Mouse (Mus musculus) testis, adult 2 months (tissue): Measurements from ENCODE around the gene Psmd11. TPM values are rescaled to one million over a fixed set of nuclear protein-coding genes. Genes with fewer than 3 reads are reported as not detected.

ENCODE experiments used
- H3K27ac ChIP-seq: fragments of 200-500 bp; 2 replicates; pipeline ENCODE4 v1.5.1; 2012; ENCODE audit warnings: low read depth, low read length; ENCODE audit not compliant: control insufficient read depth, insufficient read depth
- H3K27me3 ChIP-seq: fragments of 200-500 bp; 2 replicates; pipeline ENCODE4 v1.6.1; 2012; ENCODE audit warnings: mild to moderate bottlenecking, low read length, moderate library complexity; ENCODE audit not compliant: control insufficient read depth, insufficient read depth
- H3K36me3 ChIP-seq: fragments of 200-500 bp; 2 replicates; pipeline ENCODE4 v1.6.1; 2012; ENCODE audit warnings: mild to moderate bottlenecking, low read length; ENCODE audit not compliant: control insufficient read depth, insufficient read depth
- H3K4me1 ChIP-seq: fragments of 200-500 bp; 2 replicates; pipeline ENCODE4 v1.6.1; 2012; ENCODE audit warnings: low read length; ENCODE audit not compliant: control insufficient read depth, insufficient read depth
- H3K4me3 ChIP-seq: fragments of 200-500 bp; 2 replicates; pipeline ENCODE4 v1.5.1; 2012; ENCODE audit warnings: low read depth, mild to moderate bottlenecking, low read length, moderate library complexity, mixed read lengths; ENCODE audit not compliant: control insufficient read depth
- CTCF ChIP-seq: fragments of 200-500 bp; IDR thresholded peaks from 2 replicates; pipeline ENCODE4 v1.5.1; 2012; ENCODE audit warnings: low read depth, mild to moderate bottlenecking, inconsistent platforms, low read length, moderate library complexity; ENCODE audit not compliant: control insufficient read depth, insufficient read depth, insufficient replicate concordance
- POLR2A ChIP-seq: fragments of 200-500 bp; IDR thresholded peaks from 2 replicates; pipeline ENCODE4 v1.6.1; 2012; ENCODE audit warnings: low read depth, mild to moderate bottlenecking, inconsistent platforms, low read length, moderate library complexity; ENCODE audit not compliant: control insufficient read depth
- polyA plus RNA-seq: library from polyadenylated mRNA; depleted of rRNA; stranded (reverse); fragments of >200 nt; gene quantifications from 2 replicates; pipeline ENCODE4 v1.2.3, GENCODE M21; 2012; rRNA removed

The Psmd11 gene
- polyA plus RNA-seq, 1 experiment: 61.4 TPM

DNA sequence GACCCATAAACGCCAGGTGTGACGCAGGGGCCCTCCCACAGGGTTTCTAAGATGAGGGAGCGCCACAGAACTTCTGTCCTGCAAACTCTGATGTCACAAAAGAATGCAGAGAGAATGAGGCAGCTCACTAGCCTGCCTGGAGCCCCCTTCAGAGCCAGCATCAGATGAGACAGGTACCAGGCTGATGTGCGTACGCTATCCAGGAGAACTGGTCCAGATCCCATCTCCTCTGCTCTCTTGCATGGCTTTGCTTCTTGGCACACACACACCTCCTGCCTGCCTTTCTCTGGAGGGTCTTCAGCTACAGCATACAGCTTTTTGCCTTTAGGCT lies 80.7 kb downstream of the Psmd11 start:
- Histone ChIP-seq H3K4me1 (no peaks in the 10 kb centered on the region), H3K4me3 (peak overlapping the region; percentile 64), H3K27ac (no peak overlapping the region), H3K27me3 (no peaks in the 10 kb centered on the region), H3K36me3 (no peaks in the 10 kb centered on the region)
- no peak for TF ChIP-seq CTCF
- TF ChIP-seq POLR2A: peak; percentile 56; the same call in 1 of the 2 replicates

DNA sequence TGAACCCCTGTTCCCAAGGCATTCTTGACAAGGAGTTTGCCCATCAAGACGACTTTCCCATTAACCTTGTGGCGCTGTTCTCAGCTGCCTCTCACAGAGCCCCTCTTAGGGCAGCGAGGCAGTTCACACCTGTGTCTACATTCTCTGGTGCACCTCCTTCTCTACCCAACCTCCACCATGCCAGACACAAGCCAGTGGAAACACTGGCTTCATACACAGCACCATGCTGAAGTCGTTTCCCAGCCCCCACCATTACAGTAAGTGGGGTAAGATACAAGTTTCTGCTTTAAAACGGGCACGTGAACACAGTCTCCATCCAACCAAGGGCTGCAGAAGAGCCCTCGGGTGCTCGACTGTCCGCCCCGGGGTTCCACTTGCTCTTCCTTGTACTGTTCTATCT lies 81.7 kb downstream of the Psmd11 start:
- Histone ChIP-seq H3K27ac (no peak overlapping the region), H3K4me3 (peak overlapping the region; percentile 36), H3K27me3 (no peaks in the 10 kb centered on the region), H3K4me1 (no peaks in the 10 kb centered on the region), H3K36me3 (no peaks in the 10 kb centered on the region)
- TF ChIP-seq POLR2A (no peak), CTCF (no peak)

DNA sequence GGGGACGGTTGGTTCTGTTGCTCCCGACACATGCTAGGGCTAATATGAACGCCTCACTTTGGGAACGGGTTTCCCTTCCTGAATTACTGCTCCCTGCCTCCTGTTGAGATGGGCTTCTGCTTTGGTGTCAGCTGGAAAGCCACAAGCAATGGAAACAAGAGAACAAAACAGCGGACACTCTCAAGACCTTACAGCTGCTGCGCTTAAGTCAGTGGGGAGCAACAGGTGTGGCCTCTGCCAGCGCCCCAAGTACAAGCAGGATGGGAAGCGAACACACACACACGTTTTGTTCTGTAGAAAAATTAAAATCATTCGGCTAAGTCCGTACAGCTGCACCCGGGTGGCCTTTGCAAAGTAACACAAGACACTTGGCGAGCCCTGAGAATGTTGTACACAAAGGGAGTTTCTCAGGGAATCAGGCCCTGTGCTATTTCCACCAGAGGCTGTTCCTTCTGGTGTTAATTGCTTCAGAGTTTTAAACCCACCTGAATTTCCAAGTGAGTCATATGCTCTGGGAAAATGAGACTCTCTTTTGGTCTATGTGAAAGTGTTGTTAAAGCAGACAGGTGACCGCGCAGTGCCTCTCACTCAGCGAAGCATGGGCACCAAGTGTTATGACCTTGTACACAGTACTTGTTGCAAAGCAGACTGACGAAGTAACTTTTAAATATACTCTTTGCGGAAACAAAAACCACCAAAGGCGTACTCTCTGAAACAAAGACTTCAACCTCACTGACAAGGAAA lies 84.1 kb downstream of the Psmd11 start:
- H3K4me1 ChIP-seq: no peaks in the 10 kb centered on the region
- TF ChIP-seq POLR2A: no peak
- TF ChIP-seq CTCF: no peak
- no peak overlapping the region for H3K27ac ChIP-seq
- no peak overlapping the region for H3K4me3 ChIP-seq
- no peaks in the 10 kb centered on the region for H3K36me3 ChIP-seq
- no peaks in the 10 kb centered on the region for H3K27me3 ChIP-seq

DNA sequence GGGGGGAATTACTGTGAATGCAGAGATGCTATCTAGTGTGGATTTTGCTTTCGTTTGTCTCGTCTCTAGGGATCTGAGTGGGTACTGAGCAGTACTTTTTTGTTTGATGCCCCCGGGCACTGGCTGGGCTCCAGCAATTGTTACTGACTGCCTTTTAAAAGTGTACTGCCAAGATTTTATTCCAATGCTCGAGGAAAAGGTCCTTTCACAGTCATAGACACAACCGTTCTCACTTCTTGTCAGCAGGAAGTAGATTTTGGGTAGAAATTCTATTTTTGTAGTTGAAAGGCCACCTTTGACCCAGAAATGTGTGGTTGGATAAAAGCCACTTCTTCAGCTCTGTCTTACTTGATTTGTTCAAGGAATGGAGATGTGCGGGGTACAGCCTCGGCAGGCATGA lies 85.4 kb downstream of the Psmd11 start:
- H3K4me3 ChIP-seq: no peak overlapping the region
- no peaks in the 10 kb centered on the region for H3K4me1 ChIP-seq
- TF ChIP-seq POLR2A: no peak
- TF ChIP-seq CTCF: no peak
- no peaks in the 10 kb centered on the region for H3K36me3 ChIP-seq
- no peaks in the 10 kb centered on the region for H3K27me3 ChIP-seq
- H3K27ac ChIP-seq: no peak overlapping the region

DNA sequence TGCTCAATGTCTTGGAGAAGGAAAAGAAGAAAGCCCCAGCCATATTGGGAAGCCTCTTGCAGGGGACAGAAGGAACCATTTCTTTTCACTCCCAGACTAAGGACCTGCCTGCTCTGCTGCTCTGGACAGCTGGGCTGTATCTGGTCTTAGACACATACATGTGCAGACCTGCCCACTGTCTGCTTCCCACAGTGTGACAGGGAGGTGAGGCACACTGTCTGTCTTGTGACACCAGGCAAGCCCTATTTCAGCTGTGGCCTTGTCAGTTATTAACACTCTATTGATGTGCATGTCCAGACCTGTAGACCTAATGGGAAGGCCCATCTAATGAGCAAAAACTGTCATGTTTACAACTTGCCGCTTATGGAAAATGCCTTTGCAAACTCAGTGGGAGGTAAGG lies 86.9 kb downstream of the Psmd11 start:
- H3K27ac ChIP-seq: no peak overlapping the region
- H3K4me1 ChIP-seq: no peaks in the 10 kb centered on the region
- H3K4me3 ChIP-seq: no peak overlapping the region
- H3K27me3 ChIP-seq: no peaks in the 10 kb centered on the region
- TF ChIP-seq POLR2A (no peak), CTCF (no peak)
- H3K36me3 ChIP-seq: no peaks in the 10 kb centered on the region

DNA sequence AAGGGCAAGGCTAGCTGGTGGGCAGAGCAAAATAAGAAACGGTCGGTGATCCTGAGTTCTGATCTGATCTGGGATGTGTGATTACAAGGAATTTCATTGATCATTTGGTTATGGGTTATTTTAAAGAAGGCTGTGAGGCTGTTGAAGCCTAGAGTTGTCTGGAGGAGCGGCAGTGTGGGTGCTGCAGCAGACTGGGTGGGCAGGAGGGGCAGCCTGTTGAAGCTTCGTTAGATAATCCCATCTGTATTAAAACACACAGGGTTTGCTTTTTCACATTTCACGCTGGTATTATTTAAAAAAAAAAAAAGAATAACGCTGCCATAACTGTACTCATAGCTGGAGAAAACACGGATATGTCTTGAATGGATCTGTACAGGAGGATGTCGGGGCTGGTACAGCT lies 87.5 kb downstream of the Psmd11 start:
- TF ChIP-seq POLR2A: no peak
- TF ChIP-seq CTCF: no peak
- no peaks in the 10 kb centered on the region for H3K4me1 ChIP-seq
- H3K27me3 ChIP-seq: no peaks in the 10 kb centered on the region
- no peak overlapping the region for H3K4me3 ChIP-seq
- no peak overlapping the region for H3K27ac ChIP-seq
- H3K36me3 ChIP-seq: no peaks in the 10 kb centered on the region

DNA sequence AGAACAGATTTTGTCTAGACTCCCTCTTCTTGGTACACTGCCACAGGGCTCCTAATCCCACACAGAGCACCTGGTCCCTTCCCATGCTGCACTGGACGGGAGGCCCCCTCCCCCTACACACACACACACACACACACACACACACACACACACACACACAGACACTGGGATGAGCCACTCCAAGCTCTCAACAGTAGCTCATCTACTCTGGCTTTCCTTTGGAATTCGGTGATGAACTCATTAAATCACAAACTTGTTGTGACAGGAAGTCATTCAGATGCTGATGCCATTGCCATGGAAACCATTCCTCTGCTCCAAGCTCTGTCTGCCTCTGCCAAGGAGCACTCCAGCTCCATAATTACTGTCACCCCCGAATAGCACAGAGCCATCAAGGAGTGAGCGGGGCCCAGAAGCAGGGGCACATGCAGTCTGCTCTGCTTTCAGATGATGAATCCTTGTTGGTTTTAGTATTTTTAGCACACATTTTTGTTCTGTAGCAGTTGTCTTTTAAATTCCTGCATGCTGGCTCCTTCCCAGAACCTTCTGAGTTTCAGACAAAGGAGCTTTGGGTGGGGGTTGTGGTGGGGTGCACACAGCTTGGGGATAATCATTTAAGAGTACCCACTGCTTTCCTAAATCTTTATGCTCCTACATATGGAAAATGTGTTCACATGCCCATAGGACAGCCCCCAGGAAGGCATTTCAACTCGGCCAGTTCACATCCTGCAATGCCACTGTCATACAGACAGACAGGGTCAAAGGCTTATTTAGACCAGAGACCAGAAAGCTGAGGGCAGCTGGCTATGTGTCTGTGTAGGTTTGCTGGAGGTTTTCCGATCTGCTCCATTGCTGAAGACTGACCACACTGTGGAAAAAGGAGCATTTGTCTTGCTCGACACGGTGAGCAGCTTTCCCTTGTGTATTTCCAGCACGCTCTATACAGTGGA lies 90.3 kb downstream of the Psmd11 start:
- Histone ChIP-seq H3K4me1 (no peaks in the 10 kb centered on the region), H3K27me3 (no peaks in the 10 kb centered on the region), H3K36me3 (no peaks in the 10 kb centered on the region), H3K4me3 (no peak overlapping the region), H3K27ac (no peak overlapping the region)
- TF ChIP-seq POLR2A: no peak
- TF ChIP-seq CTCF: no peak

DNA sequence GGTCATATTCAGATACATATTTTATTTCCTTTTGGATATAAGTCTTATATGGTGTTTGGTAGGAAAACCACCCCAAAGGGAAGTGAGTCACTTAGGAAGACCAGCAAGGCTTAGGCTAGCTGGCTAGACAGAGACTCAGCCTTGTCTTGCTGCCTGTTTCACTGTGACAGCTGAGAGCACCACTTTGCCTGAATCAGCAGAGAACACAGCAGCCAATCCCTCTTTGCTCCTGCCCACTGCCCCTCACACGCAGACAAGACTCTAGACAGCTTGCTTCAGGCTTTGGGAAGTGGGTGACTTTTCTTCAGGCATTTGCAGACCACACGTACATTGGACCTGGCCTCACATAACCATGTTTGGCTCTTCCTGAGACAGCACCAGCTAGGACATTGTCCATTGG lies 92.7 kb downstream of the Psmd11 start:
- H3K4me3 ChIP-seq: no peak overlapping the region
- H3K27ac ChIP-seq: no peak overlapping the region
- no peaks in the 10 kb centered on the region for H3K27me3 ChIP-seq
- no peaks in the 10 kb centered on the region for H3K36me3 ChIP-seq
- TF ChIP-seq POLR2A (no peak), CTCF (no peak)
- no peaks in the 10 kb centered on the region for H3K4me1 ChIP-seq

Other genes starting within 250 kb of the Psmd11 start
- 3.8 and 3.9 TPM in 2 replicates for gene Rnf135, start 244.8 kb upstream of the Psmd11 start, polyA plus RNA-seq
- gene Rhot1, start 219.6 kb upstream of the Psmd11 start, polyA plus RNA-seq: 30.3 and 35.5 TPM in 2 replicates
- gene Rhbdl3, start 127.7 kb upstream of the Psmd11 start, polyA plus RNA-seq: 0.54 and 0.78 TPM in 2 replicates
- 1.7 and 2.1 TPM in 2 replicates for gene 5730455P16Rik, start 50.6 kb upstream of the Psmd11 start, polyA plus RNA-seq
- 70.5 and 80.4 TPM in 2 replicates for gene Zfp207, start 45.3 kb upstream of the Psmd11 start, polyA plus RNA-seq
- 1.1 and 2.0 TPM in 2 replicates for gene Cdk5r1, start 48.4 kb downstream of the Psmd11 start, polyA plus RNA-seq